Mouse (Mus musculus): ENCODE measurements around the gene Ablim1. TPM values are rescaled to one million over a fixed set of nuclear protein-coding genes. Genes with fewer than 3 reads are reported as not detected.

Gene Ablim1
- polyA plus RNA-seq, 1 experiment from 2014 or later: 63.2 TPM

DNA sequence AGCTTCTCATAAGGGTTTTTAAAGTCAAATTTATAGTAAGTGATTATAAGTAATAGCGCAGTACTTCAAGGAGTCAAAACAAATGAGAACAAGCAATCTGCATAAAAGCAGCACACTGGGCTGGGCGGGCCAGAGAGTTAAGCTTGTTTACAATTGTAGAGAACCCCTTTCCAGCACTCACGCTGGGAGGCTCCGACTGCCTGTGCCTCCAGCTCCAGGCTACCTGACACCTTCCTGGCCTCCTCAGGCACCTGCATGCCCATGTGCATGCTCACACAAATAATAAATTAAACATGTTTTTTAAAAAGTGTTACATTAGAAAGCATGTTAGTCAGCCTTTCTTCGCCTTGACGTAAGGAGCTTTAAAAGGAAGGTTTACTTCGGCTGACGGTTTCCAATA lies 20.4 kb upstream of the Ablim1 start:
- Histone ChIP-seq H3K27ac (replicated peaks) (no peak overlapping the region), H3K36me3 (no peaks in the 10 kb centered on the region), H3K4me3 (no peak overlapping the region), H3K4me1 (replicated peaks) (no peaks in the 10 kb centered on the region), H3K27me3 (no peaks in the 10 kb centered on the region), H3K9ac (no peak overlapping the region), H3K4me2 (no peak overlapping the region), H3K9me3 (no peaks in the 10 kb centered on the region)
- WGBS: 52% methylated on average over 8 of the region's 8 CpGs
- ATAC-seq (ENCODE audit: low FRiP score, low read depth): no peak

DNA sequence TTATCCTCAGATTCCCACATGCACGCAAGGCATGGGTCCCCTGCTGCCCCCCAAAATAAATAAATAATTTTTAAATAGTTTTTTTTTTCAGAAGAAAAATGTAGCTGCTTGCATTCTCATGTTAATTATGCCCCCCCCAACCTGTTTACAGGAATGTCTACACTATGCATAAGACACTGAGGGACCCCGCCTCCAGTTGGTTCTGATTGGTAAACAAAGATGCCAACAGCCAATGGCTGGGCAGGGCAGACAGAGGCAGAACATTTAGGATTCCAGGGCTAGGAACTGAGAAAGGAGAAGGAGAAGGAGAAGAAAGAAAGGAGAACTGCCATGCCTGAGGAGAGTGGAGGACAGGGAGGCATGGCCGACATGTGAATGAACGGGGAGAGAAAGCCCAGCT lies 18.6 kb upstream of the Ablim1 start:
- no peak overlapping the region for H3K27ac ChIP-seq (replicated peaks)
- ATAC-seq (ENCODE audit: low FRiP score, low read depth): no peak
- no peak overlapping the region for H3K9ac ChIP-seq
- no peaks in the 10 kb centered on the region for H3K4me1 ChIP-seq (replicated peaks)
- no peaks in the 10 kb centered on the region for H3K36me3 ChIP-seq
- no peaks in the 10 kb centered on the region for H3K9me3 ChIP-seq
- no peaks in the 10 kb centered on the region for H3K27me3 ChIP-seq
- no peak overlapping the region for H3K4me3 ChIP-seq
- WGBS: 85% methylated on average over 4 of the region's 4 CpGs
- no peak overlapping the region for H3K4me2 ChIP-seq

DNA sequence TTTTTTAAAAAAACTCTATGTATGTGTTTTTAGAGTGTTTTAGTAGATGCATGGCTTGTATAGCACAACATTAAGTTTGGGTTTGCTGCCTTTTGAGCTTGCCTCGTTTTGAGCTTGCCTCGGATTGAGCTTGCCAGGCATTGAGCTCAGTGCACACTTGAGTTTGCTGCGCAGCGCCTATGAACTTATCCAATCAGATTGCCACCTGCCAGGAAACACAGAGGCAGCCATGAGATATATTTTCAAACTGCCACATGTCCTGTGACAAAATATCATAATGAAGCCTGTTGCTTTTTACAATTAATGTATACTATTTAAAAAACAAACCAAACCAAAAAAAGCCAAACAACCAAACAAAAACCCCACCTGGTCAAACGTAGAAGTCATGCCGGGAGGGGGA lies 16.5 kb upstream of the Ablim1 start:
- 87% methylated on average over 6 of the region's 6 CpGs for WGBS
- Histone ChIP-seq H3K9me3 (no peaks in the 10 kb centered on the region), H3K27me3 (no peaks in the 10 kb centered on the region), H3K27ac (replicated peaks) (no peak overlapping the region), H3K4me2 (no peak overlapping the region), H3K9ac (no peak overlapping the region), H3K4me3 (no peak overlapping the region), H3K4me1 (replicated peaks) (no peaks in the 10 kb centered on the region), H3K36me3 (no peaks in the 10 kb centered on the region)
- no peak for ATAC-seq (ENCODE audit: low FRiP score, low read depth)

DNA sequence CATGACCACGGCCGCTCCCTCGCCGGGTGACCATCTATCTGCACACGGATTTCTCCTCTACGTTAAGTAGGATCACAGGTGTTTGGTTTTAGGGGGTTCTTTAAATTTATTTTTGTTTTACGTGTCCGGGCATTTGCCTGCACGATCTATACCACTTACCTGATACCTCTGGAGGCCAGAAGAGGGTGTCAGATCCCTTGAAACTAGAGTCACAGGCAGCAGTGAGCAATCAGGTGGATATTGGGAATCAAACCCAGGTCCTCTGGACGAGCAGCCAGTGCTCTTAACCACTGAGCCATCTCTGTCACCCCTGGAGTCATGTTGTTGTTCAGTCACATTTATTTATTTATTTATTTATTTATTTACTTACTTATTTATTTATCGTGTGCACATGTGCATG lies 15.6 kb upstream of the Ablim1 start:
- 81% methylated on average over 11 of the region's 11 CpGs for WGBS
- no peaks in the 10 kb centered on the region for H3K27me3 ChIP-seq
- H3K4me2 ChIP-seq: no peak overlapping the region
- no peak for ATAC-seq (ENCODE audit: low FRiP score, low read depth)
- no peak overlapping the region for H3K4me3 ChIP-seq
- H3K9me3 ChIP-seq: no peaks in the 10 kb centered on the region
- H3K27ac ChIP-seq (replicated peaks): no peak overlapping the region
- H3K4me1 ChIP-seq (replicated peaks): no peaks in the 10 kb centered on the region
- no peak overlapping the region for H3K9ac ChIP-seq
- H3K36me3 ChIP-seq: no peaks in the 10 kb centered on the region

DNA sequence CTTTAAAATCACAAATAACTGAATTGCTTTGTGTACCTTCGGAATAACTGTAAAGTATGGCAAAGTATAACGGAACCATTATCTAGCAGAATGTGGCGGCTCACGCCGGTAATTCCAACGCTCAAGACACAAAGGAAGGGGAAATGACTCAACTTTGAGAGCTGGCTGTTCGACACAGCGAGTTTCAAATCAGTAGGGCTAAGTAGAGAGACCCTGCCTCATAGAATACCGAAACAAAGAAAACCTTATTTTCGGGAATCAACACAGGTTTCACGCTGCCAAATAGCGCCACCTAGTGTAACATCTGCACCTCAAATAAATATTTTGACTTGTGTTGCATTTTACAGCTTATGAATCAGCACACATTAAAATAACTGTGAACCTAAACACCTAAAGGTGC lies 14.1 kb upstream of the Ablim1 start:
- H3K4me3 ChIP-seq: no peak overlapping the region
- H3K27me3 ChIP-seq: no peaks in the 10 kb centered on the region
- no peaks in the 10 kb centered on the region for H3K36me3 ChIP-seq
- no peaks in the 10 kb centered on the region for H3K4me1 ChIP-seq (replicated peaks)
- no peak for ATAC-seq (ENCODE audit: low FRiP score, low read depth)
- H3K9ac ChIP-seq: no peak overlapping the region
- H3K9me3 ChIP-seq: no peaks in the 10 kb centered on the region
- WGBS: 62% methylated on average over 12 of the region's 12 CpGs
- H3K27ac ChIP-seq (replicated peaks): no peak overlapping the region
- H3K4me2 ChIP-seq: no peak overlapping the region

DNA sequence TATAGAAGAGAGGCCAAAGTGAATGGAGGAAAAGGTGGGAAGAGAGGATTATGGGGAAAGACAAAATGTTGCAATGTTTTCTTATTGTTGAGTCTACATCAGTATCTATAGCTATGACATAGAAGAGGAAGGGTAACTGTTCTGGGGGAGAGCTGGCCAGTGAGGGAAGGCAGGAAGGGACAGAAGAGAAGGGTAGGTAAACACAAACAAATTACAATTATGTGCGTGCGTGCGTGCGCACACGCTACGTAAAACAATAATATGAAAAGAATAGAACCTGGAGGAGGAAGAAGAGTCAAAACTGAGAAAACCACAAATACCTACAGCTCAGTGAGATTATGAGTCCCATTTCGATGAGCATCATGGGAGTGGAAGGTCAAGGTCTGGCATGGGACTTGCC lies 13.6 kb upstream of the Ablim1 start:
- H3K4me2 ChIP-seq: no peak overlapping the region
- no peaks in the 10 kb centered on the region for H3K4me1 ChIP-seq (replicated peaks)
- no peak overlapping the region for H3K9ac ChIP-seq
- WGBS: 97% methylated on average over 7 of the region's 7 CpGs
- no peak overlapping the region for H3K27ac ChIP-seq (replicated peaks)
- H3K27me3 ChIP-seq: no peaks in the 10 kb centered on the region
- no peaks in the 10 kb centered on the region for H3K9me3 ChIP-seq
- no peak for ATAC-seq (ENCODE audit: low FRiP score, low read depth)
- no peaks in the 10 kb centered on the region for H3K36me3 ChIP-seq
- H3K4me3 ChIP-seq: no peak overlapping the region

DNA sequence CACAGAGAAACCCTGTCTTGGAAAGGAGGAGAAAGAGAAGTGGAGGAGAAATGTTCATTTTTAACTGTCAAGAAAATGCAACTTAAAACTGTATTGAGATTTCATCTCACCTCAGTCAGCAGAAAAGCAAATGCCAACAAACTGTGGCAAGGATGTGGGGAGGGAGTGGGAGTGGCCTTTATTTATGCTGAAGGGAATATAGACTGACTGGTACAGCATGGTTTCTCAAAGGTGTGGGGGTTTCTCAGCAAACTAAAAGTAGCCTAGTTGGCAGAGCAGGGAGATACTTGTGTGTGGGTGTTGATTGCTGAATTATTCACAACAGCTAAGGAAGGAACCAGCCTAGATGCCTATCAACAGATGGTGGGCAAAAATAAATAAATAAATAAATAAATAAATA lies 13.0 kb upstream of the Ablim1 start:
- no peaks in the 10 kb centered on the region for H3K36me3 ChIP-seq
- no peak overlapping the region for H3K9ac ChIP-seq
- H3K27me3 ChIP-seq: no peaks in the 10 kb centered on the region
- no peak overlapping the region for H3K4me3 ChIP-seq
- no peak for ATAC-seq (ENCODE audit: low FRiP score, low read depth)
- H3K27ac ChIP-seq (replicated peaks): no peak overlapping the region
- H3K4me2 ChIP-seq: no peak overlapping the region
- H3K9me3 ChIP-seq: no peaks in the 10 kb centered on the region
- no peaks in the 10 kb centered on the region for H3K4me1 ChIP-seq (replicated peaks)

DNA sequence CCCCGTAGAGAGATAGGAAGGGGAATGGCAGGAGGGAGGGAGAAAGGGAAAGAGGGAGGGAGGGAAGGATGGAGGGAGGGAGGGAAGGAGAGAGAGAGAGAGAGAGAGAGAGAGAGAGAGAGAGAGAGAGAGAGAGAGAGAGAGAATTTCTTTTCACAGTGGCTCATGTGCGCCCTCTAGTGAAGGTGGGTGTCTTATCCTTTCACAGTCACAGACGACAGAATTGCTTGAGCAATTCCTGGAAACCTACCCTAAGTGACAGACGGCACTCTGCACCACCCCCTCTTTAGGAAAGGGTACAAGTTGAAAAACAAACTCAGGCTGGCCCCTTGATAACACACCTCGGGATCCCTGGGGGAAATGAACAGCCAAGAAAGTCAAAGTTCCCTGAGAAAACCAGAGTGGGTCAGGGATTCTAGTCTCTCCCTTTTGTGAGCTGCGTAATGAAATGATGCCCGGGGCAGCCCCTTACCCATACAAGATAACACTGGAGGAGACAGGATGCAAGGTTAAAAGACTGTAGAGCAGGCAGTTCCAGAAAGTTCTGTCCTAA lies 11.1 kb upstream of the Ablim1 start:
- Histone ChIP-seq H3K27ac (replicated peaks) (no peak overlapping the region), H3K9me3 (no peaks in the 10 kb centered on the region), H3K36me3 (no peaks in the 10 kb centered on the region), H3K9ac (no peak overlapping the region), H3K27me3 (no peaks in the 10 kb centered on the region), H3K4me2 (no peak overlapping the region), H3K4me1 (replicated peaks) (no peaks in the 10 kb centered on the region), H3K4me3 (no peak overlapping the region)
- ATAC-seq (ENCODE audit: low FRiP score, low read depth): no peak
- 29% methylated on average over 7 of the region's 7 CpGs for WGBS

DNA sequence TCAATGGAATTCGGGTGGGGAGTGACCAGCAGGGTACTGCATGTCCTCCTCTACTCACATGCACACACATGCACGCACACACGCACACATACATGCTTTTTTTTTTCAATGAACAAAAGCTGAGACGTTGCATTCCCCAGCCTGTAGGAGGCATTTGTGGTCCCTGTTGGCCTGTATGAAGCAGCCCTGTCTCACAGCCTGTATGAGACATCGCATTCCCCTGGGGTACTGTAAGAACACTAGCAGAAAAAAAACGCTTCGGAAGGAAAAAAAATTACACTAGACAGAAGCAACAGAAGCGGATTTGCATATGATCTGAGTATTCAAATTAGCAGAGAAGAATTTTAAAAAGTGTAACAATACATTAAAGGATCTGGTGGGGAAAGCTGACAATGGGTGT lies 8.4 kb upstream of the Ablim1 start:
- Histone ChIP-seq H3K27me3 (no peaks in the 10 kb centered on the region), H3K4me1 (replicated peaks) (no peaks in the 10 kb centered on the region), H3K4me2 (no peak overlapping the region), H3K9me3 (no peaks in the 10 kb centered on the region), H3K9ac (no peak overlapping the region), H3K27ac (replicated peaks) (no peak overlapping the region), H3K36me3 (no peaks in the 10 kb centered on the region), H3K4me3 (no peak overlapping the region)
- 74% methylated on average over 8 of the region's 8 CpGs for WGBS
- no peak for ATAC-seq (ENCODE audit: low FRiP score, low read depth)

DNA sequence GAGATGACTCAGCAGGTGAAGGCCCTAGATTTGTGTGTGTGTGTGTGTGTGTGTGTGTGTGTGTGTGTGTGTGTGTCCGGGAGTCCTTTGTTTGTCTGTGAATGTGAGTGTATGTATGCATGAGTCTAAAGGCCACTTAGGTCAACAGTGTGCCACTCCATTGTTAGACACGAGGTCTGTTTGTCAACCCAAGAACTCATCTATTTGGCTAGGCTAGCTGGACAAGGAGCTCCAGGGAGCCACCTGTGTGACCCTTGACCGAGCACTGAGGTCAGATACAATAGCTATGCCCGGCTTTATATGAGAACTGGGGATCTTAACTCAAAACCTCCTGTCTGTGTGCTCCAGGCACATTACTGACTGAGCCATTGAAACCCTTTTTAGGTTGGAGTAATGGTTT lies 7.8 kb upstream of the Ablim1 start:
- no peak for ATAC-seq (ENCODE audit: low FRiP score, low read depth)
- 61% methylated on average over 4 of the region's 4 CpGs for whole genome bisulfite sequencing
- H3K4me3 ChIP-seq: no peak overlapping the region

DNA sequence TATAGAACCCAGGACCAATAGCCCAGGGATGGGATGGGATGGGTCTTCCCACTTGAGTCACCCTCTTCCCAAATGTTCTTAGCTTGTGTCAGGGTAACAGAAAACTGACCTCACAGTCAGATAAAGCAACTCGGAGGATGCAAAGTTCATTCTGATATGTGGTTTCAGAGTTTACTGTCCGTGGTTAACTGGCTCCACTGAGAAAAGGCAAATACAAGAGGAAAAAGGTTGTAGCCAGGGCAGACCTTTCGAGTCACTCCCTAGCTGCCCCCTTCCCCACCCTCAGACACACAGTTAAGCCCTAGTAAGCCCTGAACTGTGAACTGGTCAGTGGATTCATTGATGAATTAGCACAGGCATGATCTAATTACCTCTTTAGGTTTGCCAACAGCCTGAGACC lies 7.1 kb upstream of the Ablim1 start:
- no peak overlapping the region for H3K4me3 ChIP-seq

More for the DNA sequence above, 7.8 kb upstream of the Ablim1 start:
- no peak overlapping the region for H3K27ac ChIP-seq (replicated peaks)
- H3K4me1 ChIP-seq (replicated peaks): no peaks in the 10 kb centered on the region
- no peaks in the 10 kb centered on the region for H3K27me3 ChIP-seq
- no peaks in the 10 kb centered on the region for H3K36me3 ChIP-seq
- H3K4me2 ChIP-seq: no peak overlapping the region
- H3K9me3 ChIP-seq: no peaks in the 10 kb centered on the region
- no peak overlapping the region for H3K9ac ChIP-seq

DNA sequence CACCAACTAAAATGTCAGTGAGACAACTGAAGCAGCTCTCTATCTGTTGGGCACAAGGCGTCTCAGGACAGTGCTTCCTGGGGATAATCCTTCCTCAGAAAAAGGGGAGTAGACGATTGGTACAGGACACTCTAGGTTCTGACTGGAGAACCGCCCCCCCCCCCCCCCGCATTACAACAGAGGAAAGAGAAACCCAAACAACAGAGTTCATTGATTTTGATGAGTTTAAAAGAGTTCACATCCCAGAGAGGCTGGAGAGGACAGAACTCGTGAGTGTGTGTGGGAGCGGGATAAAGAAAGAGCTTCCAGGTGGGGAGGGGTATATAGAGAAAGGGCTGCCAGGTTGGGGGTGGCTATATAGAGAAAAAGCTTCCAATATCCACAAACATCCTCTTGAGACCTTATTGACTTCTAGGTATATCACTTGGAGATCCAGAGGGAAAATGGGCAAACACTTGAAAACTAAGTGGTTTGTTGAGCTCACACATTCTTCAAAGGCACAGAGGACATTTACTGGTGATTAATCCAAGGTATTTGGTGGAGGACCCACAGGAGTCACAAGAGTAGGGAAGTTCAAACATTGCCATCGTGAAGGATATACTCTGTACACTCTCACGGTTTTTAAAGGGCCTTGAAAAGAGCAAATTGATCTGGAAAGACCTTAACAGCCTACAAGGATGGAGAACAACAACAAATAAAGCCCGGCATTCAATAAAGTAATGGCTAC lies 6.1 kb upstream of the Ablim1 start:
- no peak overlapping the region for H3K27ac ChIP-seq (replicated peaks)
- no peak for ATAC-seq (ENCODE audit: low FRiP score, low read depth)
- no peak overlapping the region for H3K9ac ChIP-seq
- no peaks in the 10 kb centered on the region for H3K27me3 ChIP-seq
- H3K4me3 ChIP-seq: no peak overlapping the region
- H3K4me1 ChIP-seq (replicated peaks): no peaks in the 10 kb centered on the region
- no peaks in the 10 kb centered on the region for H3K36me3 ChIP-seq
- no peak overlapping the region for H3K4me2 ChIP-seq
- 84% methylated on average over 9 of the region's 9 CpGs for WGBS
- H3K9me3 ChIP-seq: no peaks in the 10 kb centered on the region

More for the DNA sequence above, 7.1 kb upstream of the Ablim1 start:
- WGBS: 91% methylated on average over 3 of the region's 3 CpGs
- H3K4me1 ChIP-seq (replicated peaks): no peaks in the 10 kb centered on the region
- H3K27ac ChIP-seq (replicated peaks): no peak overlapping the region
- no peaks in the 10 kb centered on the region for H3K27me3 ChIP-seq
- H3K9ac ChIP-seq: no peak overlapping the region
- ATAC-seq (ENCODE audit: low FRiP score, low read depth): no peak
- no peaks in the 10 kb centered on the region for H3K9me3 ChIP-seq
- no peak overlapping the region for H3K4me2 ChIP-seq
- H3K36me3 ChIP-seq: no peaks in the 10 kb centered on the region

DNA sequence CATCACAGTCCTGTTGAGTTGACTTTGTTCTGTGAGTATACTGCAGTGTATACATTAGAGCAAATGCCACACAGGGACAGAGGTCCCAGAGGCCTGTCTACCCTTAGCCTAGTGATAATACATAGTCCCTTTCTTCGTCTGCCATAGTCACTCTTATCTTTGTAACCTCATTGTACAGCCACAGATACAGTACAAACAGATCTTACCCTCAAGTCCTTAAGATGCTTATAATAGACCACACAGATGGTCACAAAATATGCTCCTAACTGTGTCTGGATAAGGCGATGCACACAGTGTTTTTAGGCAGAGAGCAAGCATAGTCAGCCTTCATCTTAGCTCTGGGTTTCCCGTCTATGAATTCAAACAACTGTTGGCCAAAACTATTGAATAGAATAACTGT lies 1.9 kb upstream of the Ablim1 start:
- no peaks in the 10 kb centered on the region for H3K36me3 ChIP-seq
- no peak overlapping the region for H3K4me3 ChIP-seq
- no peaks in the 10 kb centered on the region for H3K27me3 ChIP-seq
- no peak for ATAC-seq (ENCODE audit: low FRiP score, low read depth)
- H3K9ac ChIP-seq: no peak overlapping the region
- no peaks in the 10 kb centered on the region for H3K9me3 ChIP-seq
- H3K27ac ChIP-seq (replicated peaks): no peak overlapping the region
- 92% methylated on average over 3 of the region's 3 CpGs for WGBS
- no peak overlapping the region for H3K4me2 ChIP-seq
- peaks cover 13% of the 10 kb centered on the region for H3K4me1 ChIP-seq (replicated peaks)

All from hindbrain, embryonic 15.5 days (tissue).